Mouse (Mus musculus): ENCODE measurements around the gene Slit2.

- TF ChIP-seq CTCF (IDR thresholded peaks at IDR 0.05; ENCODE audit: borderline replicate concordance, insufficient read depth, low read length): no peak
- no peak for TF ChIP-seq POLR2A (IDR thresholded peaks at IDR 0.05; ENCODE audit: low read depth, low read length)
These were observed 20.9 kb downstream of the Slit2 start for GRCm38 (mm10) chr5:48003708-48004415.
